Mouse (Mus musculus) ovary, adult 18-20 months (tissue): ENCODE measurements around the gene Arhgef11.
A peak's percentile ranks its signal among the peaks of the same experiment; 100 is the strongest.
"Not testable (repeated sequence)": the region's sequence is repeated elsewhere in the genome, so short reads cannot be mapped to it uniquely, and the experiment has no call there.

Experiments
- DNase-seq: peaks from one replicate; pipeline ENCODE4 v3.0.0; 2022; ENCODE audit warnings: low spot score, mixed read lengths

Arhgef11 gene

GRCm38 (mm10) chr3:87616957-87617810 lies at the start of gene Arhgef11:
Gene Arhgef11 (plus strand): TSS chr3:87617559.
- peak; percentile 82 for DNase-seq

- DNase-seq, result no peak
Measured at GRCm38 (mm10) chr3:87568681-87569080, 48.7 kb upstream of the Arhgef11 start.

- no peak for DNase-seq
Measured at GRCm38 (mm10) chr3:87575766-87576165, 41.6 kb upstream of the Arhgef11 start.

GRCm38 (mm10) chr3:87582259-87582658 lies 35.1 kb upstream of the Arhgef11 start:
- no peak for DNase-seq

- DNase-seq, result no peak
Measured at GRCm38 (mm10) chr3:87593793-87594192, 23.6 kb upstream of the Arhgef11 start.

GRCm38 (mm10) chr3:87595328-87595727 lies 22.0 kb upstream of the Arhgef11 start:
- DNase-seq, result not testable (repeated sequence)

GRCm38 (mm10) chr3:87601077-87601476 lies 16.3 kb upstream of the Arhgef11 start:
- not testable (repeated sequence) for DNase-seq

- no peak for DNase-seq
Measured at GRCm38 (mm10) chr3:87616354-87616753, 1.0 kb upstream of the Arhgef11 start.

GRCm38 (mm10) chr3:87617811-87618130 lies 412 bp downstream of the Arhgef11 start:
- no peak for DNase-seq

GRCm38 (mm10) chr3:87618240-87618639 lies 881 bp downstream of the Arhgef11 start:
- no peak for DNase-seq

GRCm38 (mm10) chr3:87618981-87619710 lies 1.8 kb downstream of the Arhgef11 start:
- no peak for DNase-seq

- no peak for DNase-seq
Measured at GRCm38 (mm10) chr3:87620218-87620891, 3.0 kb downstream of the Arhgef11 start.

GRCm38 (mm10) chr3:87624899-87625298 lies 7.5 kb downstream of the Arhgef11 start:
- DNase-seq, result no peak

- DNase-seq, result no peak
Measured at GRCm38 (mm10) chr3:87630899-87631298, 13.5 kb downstream of the Arhgef11 start.

GRCm38 (mm10) chr3:87631408-87631807 lies 14.0 kb downstream of the Arhgef11 start:
- no peak for DNase-seq

GRCm38 (mm10) chr3:87635514-87635913 lies 18.2 kb downstream of the Arhgef11 start:
- no peak for DNase-seq

GRCm38 (mm10) chr3:87643453-87643852 lies 26.1 kb downstream of the Arhgef11 start:
- no peak for DNase-seq

GRCm38 (mm10) chr3:87646174-87646573 lies 28.8 kb downstream of the Arhgef11 start:
- DNase-seq, result no peak

- DNase-seq, result no peak
Measured at GRCm38 (mm10) chr3:87649063-87649462, 31.7 kb downstream of the Arhgef11 start.

- DNase-seq, result no peak
Measured at GRCm38 (mm10) chr3:87658348-87658747, 41.0 kb downstream of the Arhgef11 start.

- DNase-seq, result no peak
Measured at GRCm38 (mm10) chr3:87659692-87660429, 42.5 kb downstream of the Arhgef11 start.

GRCm38 (mm10) chr3:87660479-87660878 lies 43.1 kb downstream of the Arhgef11 start:
- no peak for DNase-seq
